Mouse (Mus musculus) ZHBTc4 (cell line): ENCODE data around the gene Gm5800.
A peak's percentile ranks its signal among the peaks of the same experiment; 100 is the strongest.
"Not testable (repeated sequence)": the region's sequence is repeated elsewhere in the genome, so short reads cannot be mapped to it uniquely, and the experiment has no call there.

Experiments used
- DNase-seq: peaks from one replicate; pipeline ENCODE4 v3.0.0-alpha.2; 2011; ENCODE audit warnings: low read depth, low spot score

Gm5800 gene

DNA sequence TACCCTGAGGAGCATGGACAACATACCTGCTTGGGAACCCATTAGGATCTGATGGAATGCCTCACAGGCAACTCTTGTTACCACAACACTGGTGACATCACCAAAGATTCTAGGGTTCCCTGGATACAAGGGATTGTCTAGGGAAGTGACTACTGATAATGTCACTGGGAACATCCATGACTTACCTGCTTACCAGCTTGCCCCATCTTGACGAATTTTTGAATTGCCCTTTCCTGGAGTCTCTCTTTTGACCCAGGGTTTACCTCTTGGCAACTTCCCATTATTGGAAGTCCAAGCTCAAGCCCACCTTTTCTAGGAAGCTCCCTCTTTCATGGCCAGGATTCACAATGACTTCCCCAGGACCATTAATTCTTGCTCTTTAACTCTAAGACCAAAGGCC lies at the start of gene Gm5800:
Gene Gm5800, minus strand, starts transcription at position 101 of the 400 bp plus-strand sequence.
- DNase-seq, result no peak

DNA sequence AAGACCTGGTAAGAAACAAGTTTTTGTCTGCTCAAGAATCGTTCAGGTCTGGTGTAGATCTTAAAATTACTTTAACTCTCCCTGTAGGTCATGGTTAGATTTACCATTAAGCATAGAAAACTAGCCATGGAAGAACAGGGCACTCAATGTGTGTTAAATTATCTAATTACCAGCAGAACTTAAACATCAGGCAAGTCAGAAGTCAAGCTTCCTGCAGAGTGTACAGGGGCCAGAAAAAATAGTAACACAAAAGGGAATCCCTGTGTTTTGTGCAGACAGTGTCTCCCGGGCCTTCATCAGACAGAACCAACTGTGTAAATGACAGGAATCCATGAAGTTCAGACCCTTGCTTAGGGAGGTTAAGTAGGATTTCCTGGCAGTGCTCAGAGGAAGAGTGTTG lies 39.0 kb upstream of the Gm5800 start:
- no peak for DNase-seq

DNA sequence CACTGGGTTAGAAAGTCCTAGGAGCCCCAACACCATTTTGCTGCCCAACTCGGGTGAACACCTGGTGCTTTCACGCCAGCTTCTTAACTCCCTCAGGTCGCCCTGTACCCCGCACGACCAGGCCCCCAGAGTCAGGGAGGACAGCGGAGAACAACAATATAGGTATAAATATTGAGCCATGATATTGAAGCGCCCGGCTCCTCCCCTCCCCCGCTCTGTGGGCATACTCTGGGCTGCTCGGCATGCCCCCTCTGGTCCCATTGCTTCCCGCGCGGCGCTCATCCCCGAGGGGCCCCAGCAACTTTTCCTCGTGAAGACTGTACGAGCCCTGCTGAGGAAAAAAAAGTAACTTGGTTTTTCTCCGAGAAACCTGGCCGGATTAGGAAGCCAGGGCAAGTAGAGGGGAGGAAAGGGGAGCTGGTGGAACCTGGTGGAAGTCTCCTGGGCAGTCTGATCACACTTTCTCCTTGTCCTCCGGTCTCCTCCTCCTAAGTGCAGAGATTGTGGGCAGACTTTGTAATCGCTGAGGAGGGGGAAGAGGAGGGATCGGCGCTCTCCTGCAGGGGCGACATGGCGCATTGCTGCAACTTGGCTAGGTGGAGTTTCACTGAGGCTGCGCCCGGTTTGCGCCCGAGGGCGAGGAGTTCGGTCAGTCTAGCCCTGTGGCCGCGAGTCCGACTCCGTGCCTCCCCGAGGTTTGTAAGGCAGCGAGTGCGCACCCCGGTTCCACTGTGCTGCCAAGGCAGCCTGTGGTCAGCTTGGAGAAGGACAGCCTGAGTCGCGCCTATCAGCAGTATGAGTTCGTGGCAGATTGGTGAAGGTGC lies 23.6 kb upstream of the Gm5800 start:
- peak; percentile 8 for DNase-seq

DNA sequence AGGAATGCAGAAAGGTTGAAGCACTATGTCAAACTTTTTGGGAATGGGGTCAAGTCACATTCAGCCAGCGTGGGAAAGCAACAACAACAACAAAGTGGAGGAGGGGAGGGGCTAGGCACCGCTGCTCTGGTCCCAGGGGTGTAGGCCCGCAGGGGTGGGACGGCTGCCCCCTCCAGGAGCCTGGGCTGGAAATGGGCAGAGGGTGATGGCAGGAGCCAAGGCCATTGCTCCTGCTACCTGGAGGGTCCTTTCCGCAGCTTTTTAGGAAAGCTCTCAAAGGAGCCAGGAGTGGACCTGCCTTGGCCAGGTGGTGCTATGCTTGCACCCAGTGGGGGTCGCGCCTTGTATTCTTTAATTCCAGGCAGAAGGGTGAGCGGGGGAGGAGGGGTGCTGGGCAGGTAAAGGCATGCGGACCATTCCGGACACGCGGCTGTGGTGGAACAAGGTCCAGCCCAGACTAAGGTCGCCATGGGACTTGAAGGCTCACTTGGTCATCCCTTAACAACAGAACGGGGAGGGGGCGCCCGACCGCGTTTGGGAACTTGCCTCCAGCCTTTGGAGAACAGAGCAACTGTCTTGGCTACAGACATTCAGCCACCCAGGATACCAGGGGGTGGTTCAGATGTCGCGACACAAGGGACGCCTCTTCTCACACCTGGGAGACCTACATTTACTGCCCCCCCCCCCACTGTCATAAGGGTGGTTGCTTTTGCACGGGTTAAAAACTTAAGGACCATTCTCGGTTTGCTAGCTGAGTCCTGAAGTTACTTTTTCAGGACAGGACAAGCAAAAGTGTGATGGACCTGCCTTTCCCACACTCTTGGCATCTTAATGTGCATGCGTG lies 22.4 kb upstream of the Gm5800 start:
- peak; percentile 6 for DNase-seq

DNA sequence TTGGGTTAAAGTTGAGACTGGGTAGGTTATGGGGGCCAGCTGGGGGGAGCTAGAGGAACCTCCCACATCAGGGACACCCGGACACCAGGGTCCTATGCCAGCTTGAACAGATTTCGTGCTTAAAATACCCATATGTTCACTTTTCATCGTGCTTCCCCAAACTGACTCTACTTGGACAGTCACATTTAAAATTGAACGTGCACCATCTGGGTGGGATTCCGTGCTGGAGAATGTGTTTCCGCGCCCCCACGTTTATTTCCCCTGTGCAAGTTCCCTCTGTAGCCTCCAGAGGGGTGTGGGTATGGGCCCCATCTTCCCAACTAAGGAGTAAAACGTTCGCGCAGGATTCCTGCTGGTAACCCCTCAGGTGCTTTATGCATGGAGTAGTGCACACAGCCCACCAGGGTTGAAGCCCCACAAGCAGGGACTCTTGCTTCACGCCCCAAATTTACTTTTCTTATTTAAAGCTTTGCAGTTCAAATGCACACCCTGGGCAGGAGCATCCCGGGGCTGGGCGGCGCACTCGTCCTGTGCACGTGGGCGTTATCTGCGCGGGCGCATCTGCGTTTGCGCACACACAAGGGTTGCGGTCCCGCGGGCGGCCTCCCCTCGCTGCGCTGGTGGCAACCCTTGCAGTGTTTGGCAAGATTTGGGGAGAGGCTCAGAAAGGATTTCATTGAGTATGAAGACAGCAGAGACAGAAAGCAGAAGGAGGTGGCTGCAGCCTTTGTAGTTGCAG lies 21.6 kb upstream of the Gm5800 start:
- DNase-seq, result peak; percentile 56

DNA sequence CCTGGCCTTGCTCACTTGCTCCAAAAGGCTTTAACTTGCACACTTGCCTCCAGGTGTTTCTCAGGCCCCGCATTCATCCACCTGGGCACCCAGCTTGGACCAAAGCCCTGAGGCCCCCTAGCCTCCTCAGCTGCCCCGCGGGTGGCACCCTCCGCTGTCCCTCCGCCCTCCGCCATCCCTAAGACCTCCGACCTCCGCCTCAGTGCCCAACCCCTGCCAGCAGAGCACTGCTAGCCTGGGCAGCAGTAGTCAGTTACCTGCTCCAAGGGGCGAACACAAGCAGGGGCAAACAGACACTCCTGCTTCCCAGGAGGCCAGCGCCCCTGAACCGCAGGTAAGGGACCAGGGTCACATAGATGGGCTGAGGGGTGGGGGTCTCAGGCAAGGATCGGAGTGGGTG lies 21.0 kb upstream of the Gm5800 start:
- no peak for DNase-seq

DNA sequence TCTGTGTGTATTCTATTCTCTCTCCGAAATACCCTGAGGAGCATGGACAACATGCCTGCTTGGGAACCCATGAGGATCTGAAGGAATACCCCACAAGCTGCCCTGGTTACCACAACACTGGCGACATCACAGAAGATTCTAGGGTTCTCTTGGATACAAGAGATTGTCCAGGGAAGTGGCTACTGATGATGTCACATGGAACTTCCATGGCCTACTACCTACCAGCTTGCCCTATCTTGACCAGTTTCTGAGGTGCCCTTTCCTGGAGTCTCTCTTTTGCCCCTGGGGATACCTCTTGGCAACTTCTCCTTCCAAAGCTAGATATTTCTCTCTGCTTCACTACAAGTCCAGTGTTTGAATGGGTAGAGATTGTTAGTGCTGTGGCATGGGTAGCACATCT lies 21.6 kb downstream of the Gm5800 start, which contains the start of gene Gm17079:
Gene Gm17079, minus strand, starts transcription at position 101 of the 400 bp plus-strand sequence.
- not testable (repeated sequence) for DNase-seq

DNA sequence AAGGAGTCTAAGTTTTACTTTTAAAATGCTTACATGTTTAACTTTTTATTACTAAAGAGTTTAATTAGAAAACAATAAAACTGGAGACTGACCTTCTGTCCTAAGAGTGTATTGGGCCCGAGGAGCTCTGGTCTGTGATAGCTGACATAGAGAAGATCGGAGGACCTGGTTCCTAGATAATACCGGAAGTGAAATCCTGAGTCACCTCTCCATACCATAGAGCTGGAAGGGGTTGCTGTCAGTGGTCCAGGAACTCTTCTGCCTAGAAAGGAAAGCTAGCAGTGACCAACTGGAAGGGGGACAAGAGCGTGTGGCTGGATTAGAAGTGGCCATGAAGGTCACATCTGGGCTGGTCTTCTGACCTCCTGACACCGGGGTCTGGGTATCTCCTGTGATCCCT lies 39.7 kb downstream of the Gm5800 start:
- DNase-seq, result no peak
